Mouse (Mus musculus) lung, adult 18-20 months (tissue): ENCODE measurements at regions not wholly inside any gene's neighbourhood (a gene's known extent, or its start where the extent isn't known, plus 50 kb on each side); places are given as distances from the start of the nearest gene placed in this dataset.

Experiments used
- DNase-seq, 2 experiments: peaks; one replicate each; pipeline ENCODE4 v3.0.0; 2022; ENCODE audit warnings: mixed read lengths in 2 of 2

DNA sequence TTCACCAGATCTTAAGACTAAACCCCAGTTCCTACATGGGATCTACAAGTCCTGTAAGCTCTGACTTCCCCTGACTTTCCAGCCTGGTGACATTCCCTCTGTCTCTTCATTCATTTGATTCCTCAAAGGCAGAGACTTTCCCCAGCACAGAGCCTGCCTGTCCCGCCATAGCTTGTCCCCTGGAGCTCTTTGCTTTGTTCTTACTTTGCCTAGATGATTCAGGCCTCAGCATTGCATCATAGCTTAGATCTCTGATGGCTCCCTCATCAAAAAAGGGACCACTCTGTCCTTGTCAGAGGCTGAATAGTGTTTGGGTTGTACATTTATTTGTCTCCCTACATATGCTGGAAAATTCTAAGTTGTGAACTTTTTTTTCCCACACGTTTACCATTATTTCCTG, 57.6 kb upstream of the Exoc6 start:
- DNase-seq, result no peak

DNA sequence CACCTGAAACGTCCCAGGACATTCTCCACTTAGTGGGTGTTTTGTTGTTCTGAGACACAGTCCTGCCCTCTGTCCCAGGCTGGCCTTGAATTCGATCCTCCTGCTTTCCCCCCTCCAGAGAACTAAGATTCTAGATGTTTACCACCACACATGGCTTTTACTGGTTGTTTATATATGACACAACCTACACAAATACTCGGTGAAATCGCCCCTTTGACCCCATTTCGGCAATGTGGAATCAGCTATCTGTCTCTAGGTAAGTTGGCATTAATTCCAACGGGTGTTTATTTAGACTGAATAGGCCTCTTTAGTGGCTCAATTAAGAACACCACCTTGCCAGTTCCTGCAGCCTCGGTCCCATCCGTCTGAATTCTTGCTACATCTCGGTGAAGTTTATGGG, 56.8 kb upstream of the Exoc6 start:
- no peak for DNase-seq

DNA sequence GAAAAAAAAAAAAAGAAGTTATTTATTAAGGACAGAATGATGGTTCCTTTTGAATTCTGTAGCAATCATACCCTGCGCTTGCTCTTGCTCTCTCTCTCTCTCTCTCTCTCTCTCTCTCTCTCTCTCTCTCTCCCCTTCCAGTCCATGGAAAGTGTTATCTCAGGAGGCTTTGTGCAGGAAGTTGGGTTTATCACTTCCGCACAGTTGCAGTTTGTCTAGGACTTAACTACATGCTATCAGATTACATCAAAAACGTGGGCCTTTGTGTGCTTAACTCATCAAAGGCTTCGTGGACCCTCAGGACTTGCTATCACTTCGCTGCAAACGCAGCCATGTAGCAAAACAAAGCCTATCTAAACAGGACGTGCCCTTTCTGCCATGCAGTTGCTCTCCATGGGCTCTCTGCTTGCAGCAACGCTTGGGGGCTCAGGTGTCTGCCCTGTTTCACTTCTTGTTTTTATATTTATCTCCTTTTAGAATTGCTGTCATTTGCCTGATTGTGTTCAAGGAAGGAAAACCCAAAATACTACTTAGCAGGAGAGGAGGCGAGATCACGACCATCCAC, 56.2 kb upstream of the Exoc6 start:
- DNase-seq, result peak in 1 of 2 experiments; percentile 10

DNA sequence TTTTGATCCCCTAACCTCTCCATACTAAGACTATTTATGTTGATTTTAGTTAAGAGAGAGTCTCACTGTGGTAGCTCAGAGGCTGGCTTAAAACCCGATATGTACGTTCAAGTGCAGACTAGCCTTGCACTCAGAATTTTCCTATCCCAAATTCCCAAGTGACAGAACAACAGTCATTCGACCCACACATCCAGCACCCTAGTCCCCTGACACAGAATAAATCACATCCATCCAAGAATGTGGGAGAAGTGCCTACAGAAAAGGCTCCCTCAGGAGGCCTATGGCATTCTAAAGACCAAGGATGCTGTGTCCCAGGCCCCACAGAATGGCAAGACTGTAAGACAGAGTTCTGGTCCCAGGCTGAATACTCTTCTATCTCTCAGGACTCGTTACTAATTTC, 55.4 kb upstream of the Exoc6 start:
- DNase-seq, result no peak

DNA sequence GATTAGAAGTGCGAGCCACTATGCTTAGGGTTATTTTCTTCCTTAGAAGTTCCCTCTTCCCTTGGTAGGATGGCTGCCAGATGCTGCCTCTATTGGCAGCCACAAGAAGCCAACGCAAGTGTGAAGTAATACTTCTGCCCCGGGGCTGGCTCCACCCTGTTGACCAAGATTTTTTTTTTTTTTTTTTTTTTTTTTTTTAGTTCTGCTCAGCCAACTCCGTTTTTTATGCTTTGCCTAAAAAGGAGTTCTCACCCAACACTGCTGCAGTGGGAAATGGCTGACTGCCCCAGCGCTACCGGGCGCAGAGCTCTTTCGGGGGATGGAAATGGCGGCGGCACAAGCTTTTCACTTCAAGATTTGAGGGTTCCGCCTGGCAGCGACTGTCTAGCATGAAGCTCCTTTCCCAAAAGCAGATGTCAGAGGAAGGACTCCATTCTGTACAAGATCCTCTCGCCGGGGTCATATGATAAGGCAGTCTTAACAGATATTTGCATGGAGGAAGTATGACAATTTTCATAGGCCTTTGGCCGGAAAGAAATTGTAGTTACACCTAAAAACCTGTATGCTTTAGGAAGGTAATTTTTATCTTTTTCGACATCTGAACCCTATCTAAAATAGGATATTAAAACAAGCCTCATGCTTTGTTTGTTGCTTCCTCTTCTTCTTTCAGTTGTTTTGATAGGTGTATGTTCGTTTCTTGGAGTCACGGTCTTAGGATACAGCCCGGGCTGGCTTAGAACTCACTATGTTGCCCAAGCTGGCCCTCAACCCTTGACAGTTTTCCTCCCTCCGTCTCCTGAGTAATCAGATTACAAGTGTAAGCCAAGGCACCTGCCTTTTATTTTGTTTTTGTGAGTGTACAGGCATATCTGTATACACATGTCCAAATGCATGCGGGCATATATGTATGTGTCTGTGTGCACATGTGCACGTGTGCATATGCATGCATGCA, 54.6 kb upstream of the Exoc6 start:
- DNase-seq, result peak; percentile 25 to 40

DNA sequence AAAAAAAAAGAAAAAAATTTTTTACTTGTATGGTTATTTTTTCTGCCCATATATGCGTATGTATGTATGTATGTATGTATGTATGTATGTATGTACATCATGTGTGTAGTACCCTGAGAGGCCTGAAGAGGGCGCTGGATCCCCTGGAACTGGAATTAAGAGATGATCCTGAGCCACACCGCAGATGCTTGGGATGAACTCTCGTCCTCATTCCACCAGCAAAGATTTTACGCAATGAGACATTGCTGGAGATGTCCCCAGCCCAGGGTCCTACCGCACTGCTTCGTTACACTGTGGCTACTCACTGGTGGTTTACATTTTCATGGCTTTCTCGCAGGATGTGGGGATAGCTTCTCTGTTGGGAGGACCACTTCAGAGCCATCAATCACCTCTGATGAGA, 53.5 kb upstream of the Exoc6 start:
- no peak for DNase-seq

DNA sequence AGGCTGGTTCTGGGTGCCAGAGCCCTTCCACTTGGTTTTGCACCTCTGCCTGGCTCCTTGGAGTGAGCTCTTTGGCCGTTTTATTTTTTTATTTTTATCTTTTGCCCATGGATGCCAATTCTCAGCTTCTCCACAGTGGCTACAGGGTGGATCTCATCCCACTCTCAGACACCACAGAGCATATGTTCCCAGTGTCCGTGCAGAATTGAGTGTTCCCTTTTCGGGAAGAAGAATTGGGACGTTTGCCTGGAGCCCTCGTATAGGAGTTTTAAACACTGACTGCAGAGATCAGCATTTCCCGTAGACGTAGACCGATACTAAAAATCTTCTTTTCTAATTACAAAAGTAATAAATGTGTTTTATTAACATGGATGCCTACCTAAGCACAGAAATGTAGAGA, 53.1 kb upstream of the Exoc6 start:
- DNase-seq, result no peak

DNA sequence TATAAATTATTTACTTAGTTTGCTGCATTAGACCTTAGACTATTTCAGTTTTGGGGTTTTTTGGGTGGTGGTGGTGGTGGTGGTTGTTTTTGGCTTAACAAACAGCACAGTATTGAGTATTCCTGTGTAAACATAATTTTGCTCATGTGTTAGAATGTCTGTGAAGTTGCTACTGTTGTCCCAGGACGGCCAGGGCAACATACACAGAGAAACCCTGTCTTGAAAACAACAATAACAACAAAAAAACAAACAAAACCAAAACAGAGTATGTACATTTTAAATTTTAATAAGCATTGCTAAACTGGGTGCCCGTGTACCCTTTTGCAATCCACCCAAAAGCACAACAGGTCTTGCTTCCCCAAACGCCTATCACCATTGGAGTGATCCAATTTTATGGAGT, 51.8 kb upstream of the Exoc6 start:
- no peak for DNase-seq
